Mouse (Mus musculus) cortical plate, adult 2 months (tissue): Measurements from ENCODE around the gene Gnl1. TPM values are rescaled to one million over a fixed set of nuclear protein-coding genes. Genes with fewer than 3 reads are reported as not detected.
"Not testable (repeated sequence)": the region's sequence is repeated elsewhere in the genome, so short reads cannot be mapped to it uniquely, and the experiment has no call there.

Experiments
- H3K27ac ChIP-seq: fragments of 200-500 bp; 2 replicates; pipeline ENCODE4 v1.5.1; 2012; ENCODE audit warnings: low read length, control low read depth, inconsistent platforms; ENCODE audit not compliant: insufficient read depth
- H3K4me1 ChIP-seq: fragments of 200-500 bp; 2 replicates; pipeline ENCODE4 v1.6.1; 2011; ENCODE audit warnings: low read length; ENCODE audit not compliant: control insufficient read depth, insufficient read depth
- H3K4me3 ChIP-seq: fragments of 200-500 bp; 2 replicates; pipeline ENCODE4 v1.5.1; 2011; ENCODE audit warnings: mild to moderate bottlenecking, low read length, control low read depth; ENCODE audit not compliant: insufficient read depth
- CTCF ChIP-seq: fragments of 200-500 bp; IDR thresholded peaks from 2 replicates; pipeline ENCODE4 v1.5.1; 2011; ENCODE audit warnings: mild to moderate bottlenecking, control low read depth, low read length; ENCODE audit not compliant: insufficient read depth; ENCODE audit errors: extremely low read depth
- POLR2A ChIP-seq: fragments of 200-500 bp; IDR thresholded peaks from 2 replicates; pipeline ENCODE4 v1.6.1; 2011; ENCODE audit warnings: mild to moderate bottlenecking, low read length, control low read depth; ENCODE audit not compliant: insufficient read depth; ENCODE audit errors: extremely low read depth
- polyA plus RNA-seq: library from polyadenylated mRNA; depleted of rRNA; stranded (reverse); fragments of >200 nt; gene quantifications from 2 replicates; pipeline ENCODE4 v1.2.3, GENCODE M21; 2012; rRNA removed

Gene Gnl1
- polyA plus RNA-seq: 131 and 140 TPM in 2 replicates

- TF ChIP-seq POLR2A: no peak
- no peak for TF ChIP-seq CTCF
- Histone ChIP-seq H3K27ac (peak within 1 kb of the TSS; percentile 76), H3K4me3 (peak within 1 kb of the TSS; percentile 97), H3K4me1 (peaks cover 2% of the 10 kb centered on the region)
These were observed at the start of gene Gnl1, which contains the start of gene Prr3 for GRCm38 (mm10) chr17:35979401-35980362. Gnl1 (plus strand) TSS chr17:35979851. Prr3 (minus strand) TSS chr17:35980236.

GRCm38 (mm10) chr17:35930627-35931026 lies 49.0 kb upstream of the Gnl1 start:
- Histone ChIP-seq H3K27ac (no peak overlapping the region), H3K4me3 (no peak overlapping the region), H3K4me1 (no peaks in the 10 kb centered on the region)
- no peak for TF ChIP-seq CTCF
- no peak for TF ChIP-seq POLR2A

GRCm38 (mm10) chr17:35932608-35933007 lies 47.0 kb upstream of the Gnl1 start:
- Histone ChIP-seq H3K4me3 (no peak overlapping the region), H3K4me1 (no peaks in the 10 kb centered on the region), H3K27ac (no peak overlapping the region)
- no peak for TF ChIP-seq CTCF
- TF ChIP-seq POLR2A: no peak

GRCm38 (mm10) chr17:35935763-35936162 lies 43.9 kb upstream of the Gnl1 start:
- not testable (repeated sequence) for H3K27ac ChIP-seq, H3K4me1 ChIP-seq, H3K4me3 ChIP-seq

GRCm38 (mm10) chr17:35937700-35938348 lies 41.8 kb upstream of the Gnl1 start:
- H3K4me1 ChIP-seq: no peaks in the 10 kb centered on the region

GRCm38 (mm10) chr17:35939108-35939507 lies 40.5 kb upstream of the Gnl1 start:
- H3K4me1 ChIP-seq: no peaks in the 10 kb centered on the region
- H3K4me3 ChIP-seq: no peak overlapping the region
- TF ChIP-seq POLR2A (no peak), CTCF (no peak)
- H3K27ac ChIP-seq: no peak overlapping the region

More at GRCm38 (mm10) chr17:35937700-35938348, 41.8 kb upstream of the Gnl1 start:
- no peak overlapping the region for H3K27ac ChIP-seq
- no peak overlapping the region for H3K4me3 ChIP-seq
- TF ChIP-seq POLR2A (no peak), CTCF (peak; percentile 79)

GRCm38 (mm10) chr17:35939941-35940340 lies 39.7 kb upstream of the Gnl1 start:
- TF ChIP-seq CTCF (no peak), POLR2A (no peak)
- no peaks in the 10 kb centered on the region for H3K4me1 ChIP-seq
- no peak overlapping the region for H3K4me3 ChIP-seq
- H3K27ac ChIP-seq: no peak overlapping the region

GRCm38 (mm10) chr17:35950946-35951345 lies 28.7 kb upstream of the Gnl1 start:
- H3K4me3 ChIP-seq, H3K4me1 ChIP-seq, H3K27ac ChIP-seq: not testable (repeated sequence)

GRCm38 (mm10) chr17:35952559-35952958 lies 27.1 kb upstream of the Gnl1 start:
- H3K4me3 ChIP-seq, H3K4me1 ChIP-seq, H3K27ac ChIP-seq: not testable (repeated sequence)

GRCm38 (mm10) chr17:35954665-35955064 lies 25.0 kb upstream of the Gnl1 start:
- H3K27ac ChIP-seq: no peak overlapping the region
- no peak overlapping the region for H3K4me3 ChIP-seq
- no peak for TF ChIP-seq CTCF
- no peak for TF ChIP-seq POLR2A
- H3K4me1 ChIP-seq: no peaks in the 10 kb centered on the region
